Mouse (Mus musculus): ENCODE data around the gene Ost4.

Ost4 gene

DNA sequence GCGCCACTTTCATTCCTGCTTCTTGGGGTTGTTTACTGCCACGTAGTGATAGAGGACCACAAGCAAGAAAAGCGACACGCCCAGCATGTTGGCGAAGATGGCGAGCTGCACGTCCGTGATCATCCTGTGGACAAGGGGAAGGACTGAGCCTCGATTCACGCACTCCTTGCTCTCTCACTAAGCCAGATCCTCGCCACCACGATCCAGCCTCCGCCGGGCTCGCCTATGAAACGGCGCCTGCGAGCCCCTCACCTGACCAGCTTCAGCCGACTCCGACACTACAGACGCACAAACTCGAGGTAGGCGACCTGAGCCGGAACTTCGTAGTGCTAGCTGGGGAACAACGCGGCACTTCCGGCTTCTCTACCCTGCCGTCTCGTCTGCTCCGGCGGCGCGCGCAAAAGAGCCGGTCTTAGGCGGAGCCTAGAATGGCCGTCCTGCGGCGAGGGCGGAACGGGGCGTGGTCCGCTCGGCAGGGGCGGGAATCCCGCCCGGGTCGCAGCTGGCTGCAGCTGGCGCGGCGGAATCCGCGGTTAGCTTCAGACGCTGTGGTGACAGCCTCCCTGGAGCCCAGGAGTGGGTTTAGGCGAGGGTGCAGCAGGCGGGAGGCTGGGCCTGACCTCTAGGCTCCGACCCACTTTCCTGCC lies at the start of gene Ost4:
Gene Ost4, minus strand, starts transcription at position 376 of the 647 bp plus-strand sequence.
- in situ Hi-C loops (cut with MboI, MseI): loop anchor here in 1 of 2 experiments (10.0 kb wide), 1 partner anchor 287 kb away; the partner anchor contains the start of genes Eif2b4 and Snx17

DNA sequence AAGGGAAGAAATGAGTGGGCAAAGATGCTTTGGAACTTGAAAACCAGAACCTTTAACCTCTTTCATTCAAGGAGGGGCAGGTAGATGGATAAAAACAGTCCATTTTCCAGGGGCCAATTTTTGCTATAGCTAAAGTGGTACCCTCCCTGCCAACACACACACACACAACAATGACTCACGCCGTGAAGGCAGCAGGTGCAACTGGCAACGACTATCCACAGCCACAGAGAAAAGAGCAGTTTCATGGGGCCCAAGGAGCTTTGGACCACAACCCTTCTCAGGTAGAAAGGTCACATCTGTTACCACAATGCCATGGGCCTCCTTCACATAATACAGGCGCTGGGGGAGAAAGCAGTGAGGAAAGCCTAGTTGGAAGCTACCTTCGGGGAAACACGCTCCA lies 48.2 kb upstream of the Ost4 start:
- in situ Hi-C loops (cut with MboI, MseI): no loop called here

DNA sequence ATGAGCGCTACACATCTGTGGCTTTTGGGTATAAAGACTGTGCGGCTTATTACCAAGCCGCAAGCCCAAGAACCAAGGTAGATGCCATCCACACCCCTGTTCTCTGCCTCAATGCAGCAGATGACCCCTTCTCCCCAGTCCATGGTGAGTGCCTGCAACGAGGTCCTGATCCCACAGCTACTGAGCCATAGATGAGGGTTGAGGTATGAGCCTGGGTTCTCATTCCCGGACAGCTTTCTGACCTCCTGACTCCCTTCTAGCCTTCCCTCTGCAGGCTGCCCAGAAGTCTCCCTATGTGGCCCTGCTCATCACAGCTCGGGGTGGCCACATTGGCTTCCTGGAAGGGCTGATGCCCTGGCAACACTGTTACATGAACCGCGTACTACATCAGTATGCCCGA lies 47.0 kb upstream of the Ost4 start:
- in situ Hi-C loops (cut with MboI, MseI): no loop called here

DNA sequence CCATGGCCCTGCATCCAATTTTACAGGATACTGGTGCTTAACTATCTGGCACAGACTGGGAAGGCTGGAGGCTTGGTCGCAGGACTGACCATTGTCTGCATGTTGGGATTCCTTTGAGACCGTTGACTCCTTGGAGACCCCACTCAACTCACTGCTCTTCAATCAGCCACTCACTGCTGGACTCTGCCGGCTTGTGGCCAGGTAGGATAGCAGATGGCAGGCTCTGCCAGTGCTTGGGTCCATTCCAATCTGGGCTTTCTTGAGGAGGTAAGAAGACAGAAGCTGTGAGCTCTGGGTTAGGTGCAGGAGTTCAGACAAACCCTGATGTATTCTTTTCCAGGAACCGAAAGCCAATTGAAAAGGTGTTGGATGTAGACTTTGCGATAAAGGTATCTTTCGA lies 46.5 kb upstream of the Ost4 start:
- in situ Hi-C loops (cut with MboI, MseI): no loop called here

DNA sequence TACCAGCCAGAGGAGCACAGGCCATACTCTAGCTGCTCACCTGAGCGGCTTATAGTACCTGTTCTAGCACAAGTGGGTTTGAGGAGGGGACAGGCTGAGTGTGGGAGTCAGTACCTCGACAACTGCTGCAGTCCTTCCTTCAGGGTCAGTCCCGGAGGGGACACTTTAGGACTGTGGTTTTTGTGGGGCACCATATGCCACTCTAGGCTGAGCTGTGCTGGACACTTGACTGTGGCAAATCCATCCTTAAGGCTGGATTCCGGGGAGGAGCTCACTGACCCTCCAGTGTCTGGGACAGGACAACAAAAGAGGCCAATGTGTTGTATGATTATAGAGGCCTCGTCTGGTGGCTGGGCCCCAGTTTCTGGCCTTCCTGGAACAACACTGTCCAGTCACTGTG lies 45.0 kb upstream of the Ost4 start:
- in situ Hi-C loops (cut with MboI, MseI): no loop called here

DNA sequence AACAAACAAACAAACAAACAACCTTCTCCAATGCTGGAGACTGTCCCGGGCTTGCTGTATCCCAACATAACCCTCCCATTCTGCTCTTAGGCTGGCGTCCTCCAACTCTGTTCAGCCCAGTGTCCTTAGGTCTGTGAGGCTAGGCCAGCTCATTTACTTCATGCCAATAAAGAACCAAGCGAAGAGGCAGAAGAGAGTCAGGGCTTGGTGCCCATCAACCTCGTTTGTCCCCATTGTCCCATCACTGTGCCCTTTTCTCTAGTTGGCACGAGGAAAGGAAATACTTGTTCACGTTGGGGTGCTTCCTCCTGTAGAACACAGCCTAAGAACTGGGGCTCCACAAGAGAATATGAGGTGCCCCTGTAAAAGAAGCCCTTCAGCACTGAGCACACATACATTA lies 44.1 kb upstream of the Ost4 start:
- in situ Hi-C loops (cut with MboI, MseI): no loop called here

DNA sequence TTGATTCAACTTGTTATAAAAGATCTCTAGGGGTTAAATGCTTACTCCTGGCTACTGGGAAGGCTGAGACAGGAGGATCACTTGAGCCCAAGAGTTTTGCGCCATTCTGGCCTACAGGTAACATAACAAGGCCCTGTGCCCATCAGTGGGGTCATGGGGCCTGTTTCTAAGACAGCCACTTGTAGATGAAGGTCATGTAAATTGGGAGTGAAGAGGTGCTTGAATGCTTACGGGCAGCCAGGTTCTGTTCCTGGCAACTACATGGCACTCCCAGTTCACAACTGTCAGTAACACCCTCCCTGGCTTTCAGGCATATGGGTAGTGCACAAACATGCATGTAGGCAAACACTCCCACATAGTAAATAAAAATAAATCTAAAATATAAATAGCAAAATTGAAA lies 43.3 kb upstream of the Ost4 start:
- in situ Hi-C loops (cut with MboI, MseI): no loop called here

DNA sequence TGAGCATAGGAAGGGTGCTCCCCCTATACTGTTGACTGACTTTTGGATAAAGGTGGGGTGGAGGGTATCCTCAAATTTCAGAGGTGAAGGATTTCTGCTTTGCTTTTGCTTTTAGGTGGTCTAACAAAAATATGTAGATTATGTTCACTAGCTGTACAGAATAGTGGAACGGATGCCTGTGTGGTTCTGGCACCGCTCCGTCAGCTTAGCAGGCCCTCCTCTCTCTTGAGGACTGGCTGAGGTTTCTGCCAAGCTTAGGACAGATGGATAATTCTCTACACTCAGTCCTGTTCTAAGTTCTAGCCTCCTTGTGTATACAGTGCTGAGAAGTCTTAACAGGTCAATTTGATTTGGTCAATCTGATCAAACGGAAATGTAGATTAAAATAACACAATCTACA lies 42.9 kb upstream of the Ost4 start:
- in situ Hi-C loops (cut with MboI, MseI): no loop called here

DNA sequence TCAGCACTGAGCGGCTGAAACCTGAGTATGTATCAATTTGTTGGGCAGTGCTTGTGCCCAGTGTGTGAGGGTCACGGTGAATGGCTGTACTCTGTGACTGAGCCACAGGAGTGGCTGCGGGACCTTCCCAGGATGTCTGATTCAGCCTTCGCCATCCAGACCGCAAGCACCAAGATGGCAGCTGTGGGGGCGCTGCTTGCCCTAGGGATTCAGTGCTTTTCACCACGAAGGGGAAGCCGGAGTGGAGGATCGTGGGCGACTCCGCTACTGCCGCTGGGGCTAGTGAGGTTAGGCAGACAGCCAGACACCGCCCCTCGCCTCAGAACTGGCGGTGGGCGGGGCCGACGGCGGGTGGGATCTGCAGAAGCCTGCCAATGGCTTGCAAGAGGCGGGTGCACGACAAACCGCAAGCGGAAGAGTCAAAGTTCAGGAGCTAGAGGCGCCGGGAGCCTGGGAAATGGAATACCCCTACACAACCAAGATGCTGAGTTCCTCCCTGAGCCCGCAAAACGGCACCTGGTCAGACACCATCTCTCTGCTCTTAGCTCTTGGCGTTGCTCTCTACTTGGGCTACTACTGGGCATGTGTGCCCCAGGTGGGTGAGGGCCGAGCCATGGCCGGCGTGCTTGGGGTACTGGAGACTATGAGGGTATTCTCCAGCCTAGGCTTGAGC lies 42.2 kb upstream of the Ost4 start:
- in situ Hi-C loops (cut with MboI, MseI): no loop called here

DNA sequence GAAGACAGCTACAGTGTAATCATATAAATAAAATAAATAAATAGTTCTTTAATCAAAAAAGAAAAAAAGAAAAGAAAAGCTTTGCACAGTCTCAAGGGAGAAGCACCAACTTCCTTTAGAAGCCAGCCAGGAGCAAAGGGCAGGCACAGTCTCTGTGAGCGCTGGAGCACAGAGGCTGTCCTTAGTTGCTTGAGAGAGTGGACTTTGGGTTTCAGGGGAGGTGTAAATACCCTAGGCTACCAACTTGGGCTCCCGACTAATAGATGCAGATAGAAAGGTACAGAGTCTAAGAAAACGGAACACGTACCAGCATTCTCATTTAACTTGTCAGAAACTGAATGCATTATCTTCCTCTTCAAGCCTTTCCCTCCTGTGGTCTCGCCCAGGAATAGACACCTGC lies 41.0 kb upstream of the Ost4 start:
- in situ Hi-C loops (cut with MboI, MseI): no loop called here

DNA sequence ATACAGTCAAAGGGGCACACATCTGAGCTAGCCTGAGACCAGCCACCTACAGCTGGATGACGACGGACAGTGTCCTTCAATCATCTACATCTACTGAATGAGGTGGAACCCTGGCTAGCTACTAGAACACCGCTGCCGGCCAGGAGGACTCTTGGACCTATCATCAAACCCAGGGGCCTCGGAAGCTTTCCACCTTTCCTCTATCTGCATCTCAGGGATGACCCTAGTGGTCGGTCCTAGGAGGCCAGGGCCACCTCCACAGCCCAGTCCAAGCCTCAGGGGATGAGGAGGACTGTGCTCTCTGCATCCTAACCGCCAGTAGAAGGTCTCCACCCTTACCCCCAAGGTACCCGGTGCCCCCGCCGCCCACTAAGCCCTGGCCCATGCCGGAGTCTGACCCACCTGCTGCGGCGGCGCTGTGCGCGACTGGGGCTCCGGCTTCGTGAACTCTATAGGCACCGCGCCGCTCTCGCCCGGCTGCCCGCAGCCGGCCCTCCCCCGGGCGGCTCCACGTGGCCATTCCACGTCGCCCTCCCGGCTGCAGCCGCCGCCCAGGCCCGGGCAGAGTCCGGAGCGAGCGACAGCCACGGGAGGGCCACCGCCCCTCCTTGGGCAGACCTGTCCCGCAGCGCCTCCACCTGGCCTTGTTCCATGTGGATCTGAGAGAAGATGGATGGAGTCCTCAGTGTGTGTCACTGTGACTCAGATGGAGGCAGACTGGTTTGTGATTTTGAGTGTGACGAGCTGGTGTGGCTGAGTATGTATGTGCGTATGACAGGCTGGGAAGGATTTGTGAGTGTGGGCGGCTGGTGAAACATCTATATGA lies 37.6 kb upstream of the Ost4 start, which contains the start of gene Cgref1:
Gene Cgref1, minus strand, starts transcription at position 636 of the 826 bp plus-strand sequence.
- in situ Hi-C loops (cut with MboI, MseI): loop anchor here in 1 of 2 experiments (5.0 kb wide), 1 partner anchor 698 kb away; no protein-coding TSS in a partner anchor

DNA sequence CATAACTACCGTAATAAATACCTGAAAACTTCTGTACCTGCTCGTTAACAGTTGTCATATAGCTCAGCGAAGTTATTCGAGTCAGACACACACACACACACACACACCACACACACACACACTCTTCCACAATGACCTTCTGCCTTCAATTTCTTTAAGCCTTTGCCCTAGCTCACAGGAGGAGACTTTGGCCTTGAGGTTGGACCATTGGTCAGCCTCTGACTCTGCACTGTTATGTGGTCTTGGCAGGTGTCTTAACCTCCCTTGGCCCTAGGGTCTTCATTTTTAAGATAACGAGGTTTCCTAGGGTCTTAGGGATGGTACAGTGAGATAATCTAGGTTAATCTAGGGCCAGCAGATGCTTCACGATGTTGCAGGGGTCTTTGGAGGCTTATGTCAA lies 36.8 kb upstream of the Ost4 start:
- in situ Hi-C loops (cut with MboI, MseI): loop anchor here in 1 of 2 experiments (5.0 kb wide), 1 partner anchor 697 kb away; no protein-coding TSS in a partner anchor

DNA sequence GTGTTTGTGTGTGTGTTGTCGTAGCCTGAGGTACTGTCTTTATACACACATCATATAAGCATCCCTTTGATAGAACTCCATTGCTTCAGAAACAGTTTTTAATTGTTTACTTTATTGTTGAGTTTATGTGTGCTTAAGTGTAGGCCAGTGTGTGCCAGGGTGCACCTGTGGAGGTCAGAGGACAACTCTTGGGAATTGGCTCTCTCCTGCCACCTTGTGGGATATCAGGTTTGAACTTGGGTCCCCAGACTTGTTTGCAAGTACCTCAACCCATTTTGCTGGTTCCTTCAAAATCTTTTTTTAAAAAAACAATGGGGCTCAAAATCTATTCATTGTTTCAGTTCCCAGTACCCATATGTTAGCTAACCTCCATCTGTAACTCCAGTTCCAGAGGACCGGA lies 35.4 kb upstream of the Ost4 start:
- in situ Hi-C loops (cut with MboI, MseI): loop anchor here in 1 of 2 experiments (5.0 kb wide), 1 partner anchor 696 kb away; no protein-coding TSS in a partner anchor

DNA sequence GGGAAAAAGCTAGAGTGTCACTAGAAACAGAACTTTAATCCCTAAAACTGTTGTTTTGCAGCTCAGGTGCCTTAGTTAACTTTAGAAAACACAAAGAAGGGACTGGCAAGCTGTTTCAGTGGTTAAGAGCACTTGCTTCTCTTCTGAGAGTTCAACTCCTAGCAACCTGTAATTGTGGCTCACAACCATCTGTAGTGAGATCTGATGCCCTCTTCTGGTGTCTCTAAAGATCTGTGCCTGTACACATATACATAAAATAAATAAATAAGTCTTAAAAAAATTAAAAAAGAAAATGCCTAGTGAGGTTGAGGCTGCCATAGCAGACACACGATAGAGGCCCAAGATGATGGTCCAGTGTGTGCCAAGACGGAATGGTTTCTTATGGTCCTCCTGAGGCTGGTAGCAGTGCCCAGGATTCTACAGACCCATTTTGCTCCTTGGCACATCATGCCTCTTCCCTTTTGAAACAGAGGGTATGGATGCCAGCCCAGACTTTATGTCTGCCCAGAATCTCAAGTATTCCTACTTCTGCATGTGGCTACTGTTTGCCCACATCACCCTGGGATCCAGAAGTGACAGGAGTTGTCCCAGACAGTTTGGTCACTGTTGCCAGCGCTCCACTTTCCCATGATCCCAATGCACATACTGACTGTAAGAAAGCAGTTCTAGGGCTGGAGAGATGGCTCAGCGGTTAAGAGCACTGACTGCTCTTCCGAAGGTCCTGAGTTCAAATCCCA lies 27.3 kb upstream of the Ost4 start:
- in situ Hi-C loops (cut with MboI, MseI): loop anchor here (5.0 kb wide), 4 partner anchors 37 to 72 kb away; no protein-coding TSS in a partner anchor

DNA sequence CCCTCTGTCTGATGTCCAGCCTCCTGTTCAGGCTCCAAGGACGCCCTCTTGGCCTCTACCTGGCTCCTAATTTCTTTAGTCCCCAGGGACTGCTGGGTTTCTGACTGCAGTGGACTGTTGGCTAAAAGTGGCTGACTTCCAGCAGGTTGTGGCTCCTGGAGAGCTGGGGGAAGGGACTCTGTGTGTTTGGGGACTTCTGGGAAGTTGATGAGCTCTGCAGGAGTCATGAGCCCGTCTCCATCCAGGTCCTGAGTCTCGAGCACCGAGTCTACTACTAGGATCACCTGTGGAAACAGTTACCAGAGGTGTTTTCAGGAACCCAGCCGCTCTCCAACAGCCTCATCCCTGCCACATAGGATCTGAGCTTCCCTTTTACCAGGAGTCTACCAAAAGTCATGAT lies 26.1 kb upstream of the Ost4 start:
- in situ Hi-C loops (cut with MboI, MseI): loop anchor here (5.0 kb wide), 4 partner anchors 39 to 74 kb away; no protein-coding TSS in a partner anchor

DNA sequence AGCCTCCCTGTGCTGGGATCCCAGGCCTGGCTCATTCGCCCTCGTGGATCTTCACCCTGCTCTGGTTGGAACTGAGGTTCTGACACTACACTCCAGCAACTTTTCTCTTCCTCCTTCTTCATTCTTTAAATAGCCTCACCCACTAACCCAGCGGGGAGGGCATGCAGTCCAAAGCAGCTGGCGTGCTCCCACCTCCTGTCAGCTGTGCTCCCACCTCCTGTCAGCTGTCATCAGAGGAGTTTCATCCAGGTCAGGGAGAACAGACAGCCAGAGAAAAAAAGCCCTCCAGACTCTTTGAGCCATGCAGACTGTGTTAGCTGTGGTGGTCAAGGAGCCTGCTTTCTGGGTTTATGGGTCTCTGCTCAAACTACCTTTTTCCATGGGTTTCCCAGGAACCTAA lies 23.8 kb upstream of the Ost4 start:
- in situ Hi-C loops (cut with MboI, MseI): loop anchor here (5.0 kb wide), 4 partner anchors 41 to 76 kb away; no protein-coding TSS in a partner anchor

DNA sequence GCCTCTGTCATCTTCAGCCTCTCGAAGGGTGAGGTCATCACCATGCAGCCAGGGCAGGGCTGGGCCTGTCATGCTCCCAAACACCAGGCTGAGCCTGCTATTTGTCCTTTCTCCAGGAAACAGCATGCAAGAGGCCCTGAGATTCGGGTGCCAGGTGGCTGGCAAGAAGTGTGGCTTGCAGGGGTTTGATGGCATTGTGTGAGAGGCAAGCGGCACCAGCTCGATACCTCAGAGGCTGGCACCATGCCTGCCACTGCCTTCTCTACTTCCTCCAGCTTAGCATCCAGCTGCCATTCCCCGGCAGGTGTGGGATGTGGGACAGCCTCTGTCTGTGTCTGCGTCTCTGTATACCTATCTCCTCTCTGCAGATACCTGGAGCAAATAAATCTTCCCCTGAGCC lies 23.3 kb upstream of the Ost4 start:
- in situ Hi-C loops (cut with MboI, MseI): loop anchor here (5.0 kb wide), 4 partner anchors 41 to 76 kb away; no protein-coding TSS in a partner anchor

DNA sequence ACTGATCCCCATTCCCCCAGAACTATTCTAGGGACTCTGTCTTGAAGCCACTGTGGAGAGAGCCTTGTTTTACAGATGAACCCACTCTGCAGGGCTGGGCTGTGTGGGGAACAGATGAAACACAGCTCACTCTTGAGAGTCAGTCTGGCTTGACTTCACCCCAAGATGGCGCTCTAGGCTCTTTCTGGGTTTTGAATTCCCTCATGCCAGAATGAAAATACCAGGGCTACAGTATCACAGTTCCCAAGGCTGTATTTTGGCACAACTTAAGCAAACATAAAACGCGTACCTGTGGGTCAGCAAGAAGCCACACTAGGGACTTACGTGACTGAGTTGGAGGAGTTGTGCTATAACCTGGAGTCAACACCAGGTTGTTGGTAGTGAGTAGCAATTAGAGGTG lies 22.5 kb upstream of the Ost4 start:
- in situ Hi-C loops (cut with MboI, MseI): loop anchor here (5.0 kb wide), 4 partner anchors 42 to 77 kb away; no protein-coding TSS in a partner anchor

DNA sequence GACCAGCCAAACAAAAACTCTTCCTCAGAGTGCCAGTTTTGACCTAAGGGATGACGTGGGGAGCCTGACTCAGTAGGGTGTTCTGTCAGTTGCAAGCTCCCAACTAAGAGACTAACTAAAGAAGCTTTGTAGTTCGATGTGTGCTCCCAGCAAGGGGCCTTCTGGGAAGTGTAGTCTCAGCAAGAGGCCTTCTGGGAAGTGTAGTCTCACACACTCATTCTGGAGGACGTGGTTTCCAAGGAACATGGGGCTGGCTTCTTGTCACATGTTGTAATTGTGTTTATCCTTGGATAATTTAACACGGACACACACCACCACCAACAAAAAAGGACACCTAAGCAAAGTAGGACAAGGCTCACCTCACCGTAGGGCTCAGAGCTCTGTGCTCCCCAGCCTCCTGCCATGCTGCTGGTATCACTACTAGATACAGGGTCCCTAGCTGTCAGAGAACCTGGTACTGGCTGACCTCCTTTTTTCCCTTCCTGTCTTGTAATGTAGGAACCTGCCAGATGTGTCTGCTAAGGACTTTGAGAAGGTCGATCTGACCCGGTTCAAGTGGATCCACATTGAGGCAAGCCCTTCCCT lies 20.4 kb upstream of the Ost4 start:
- in situ Hi-C loops (cut with MboI, MseI): loop anchor here in 1 of 2 experiments (5.0 kb wide), 1 partner anchor 126 kb away; no protein-coding TSS in a partner anchor

DNA sequence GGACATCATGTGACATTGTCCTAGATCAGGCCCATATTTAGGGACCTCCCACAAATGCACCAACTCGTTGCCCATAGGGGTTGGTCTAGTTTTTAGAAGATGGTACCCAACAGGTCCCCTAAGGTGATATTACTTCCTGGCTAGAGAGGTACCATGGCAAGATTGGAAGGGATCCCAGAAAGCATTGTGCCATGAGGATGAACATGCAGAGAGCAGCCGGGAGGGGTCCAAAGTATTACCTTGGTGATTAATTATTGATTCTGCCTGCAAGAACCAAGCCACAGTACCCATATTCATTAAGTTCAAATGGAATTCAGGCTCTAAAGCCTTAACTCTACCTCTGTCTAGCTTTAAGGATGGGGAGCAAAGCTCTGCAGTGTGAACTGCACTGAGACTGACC lies 18.5 kb upstream of the Ost4 start:
- in situ Hi-C loops (cut with MboI, MseI): loop anchor here in 1 of 2 experiments (5.0 kb wide), 1 partner anchor 124 kb away; no protein-coding TSS in a partner anchor

Measured in T-helper 17 cell (primary cell).